Mouse (Mus musculus): ENCODE data around the gene Pop7. TPM values are rescaled to one million over a fixed set of nuclear protein-coding genes. Genes with fewer than 3 reads are reported as not detected.

The Pop7 gene
- polyA plus RNA-seq, 1 experiment from 2014 or later = 87.0 TPM

DNA sequence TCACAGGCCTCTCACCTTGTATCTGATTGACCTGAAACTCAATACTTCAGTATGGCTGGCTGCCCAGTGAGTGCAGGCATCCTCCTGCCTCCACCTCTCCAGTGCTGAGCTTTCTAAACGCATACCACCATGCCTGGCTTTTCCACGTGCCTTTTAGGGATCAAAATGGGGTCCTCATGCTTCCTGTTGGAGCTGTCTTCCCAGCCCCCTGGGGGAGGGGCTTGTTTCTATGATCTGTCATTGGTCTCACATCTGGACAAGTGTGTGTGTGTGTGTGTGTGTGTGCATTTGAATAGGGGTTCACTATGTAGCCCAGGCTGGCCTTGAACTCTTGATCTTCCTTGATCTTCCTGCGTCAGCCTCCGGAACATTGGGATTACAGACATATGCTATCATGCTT lies 35.1 kb upstream of the Pop7 start:
- 58% methylated on average over 4 of the region's 4 CpGs for WGBS
- H3K36me3 ChIP-seq (ENCODE audit: control insufficient read depth, insufficient read depth, low read length) = no peaks in the 10 kb centered on the region
- H3K4me3 ChIP-seq (ENCODE audit: low read length) = no peak overlapping the region
- no peak overlapping the region for H3K27ac ChIP-seq (ENCODE audit: low read depth, low read length)
- peaks cover 10% of the 10 kb centered on the region for H3K4me1 ChIP-seq (ENCODE audit: control insufficient read depth, insufficient read depth, low read depth, low read length)
- no peak overlapping the region for H3K9ac ChIP-seq (ENCODE audit: low read depth, low read length)
- H3K9me3 ChIP-seq (ENCODE audit: control insufficient read depth, low read length) = no peaks in the 10 kb centered on the region
- H3K4me2 ChIP-seq (ENCODE audit: low read length) = no peak overlapping the region
- ATAC-seq = no peak
- no peaks in the 10 kb centered on the region for H3K27me3 ChIP-seq (replicated peaks; ENCODE audit: control insufficient read depth, insufficient read depth, low read length)

DNA sequence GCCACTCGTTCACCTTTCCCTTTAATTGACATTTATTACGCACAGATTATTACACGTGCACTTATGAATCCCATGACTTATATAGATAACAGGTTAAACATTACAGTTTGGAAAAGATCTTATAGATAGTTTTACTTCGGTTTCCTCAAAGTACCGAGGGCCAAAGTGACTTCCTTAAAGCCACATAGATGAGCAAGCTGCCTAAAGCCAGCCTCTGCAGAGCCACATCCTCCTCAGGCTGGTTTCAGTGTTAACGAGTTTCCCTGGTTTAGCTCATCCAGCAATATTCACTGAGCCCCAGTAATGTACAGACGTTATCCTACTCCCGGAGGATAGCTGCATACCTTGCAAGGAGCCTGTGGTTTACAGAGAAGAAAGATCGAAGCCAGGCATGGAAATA lies 33.0 kb upstream of the Pop7 start:
- no peak overlapping the region for H3K4me2 ChIP-seq (ENCODE audit: low read length)
- H3K27ac ChIP-seq (ENCODE audit: low read depth, low read length) = no peak overlapping the region
- peaks cover 12% of the 10 kb centered on the region for H3K4me1 ChIP-seq (ENCODE audit: control insufficient read depth, insufficient read depth, low read depth, low read length)
- 88% methylated on average over 9 of the region's 9 CpGs for WGBS
- no peaks in the 10 kb centered on the region for H3K27me3 ChIP-seq (replicated peaks; ENCODE audit: control insufficient read depth, insufficient read depth, low read length)
- no peak overlapping the region for H3K4me3 ChIP-seq (ENCODE audit: low read length)
- no peak overlapping the region for H3K9ac ChIP-seq (ENCODE audit: low read depth, low read length)
- H3K36me3 ChIP-seq (ENCODE audit: control insufficient read depth, insufficient read depth, low read length) = no peaks in the 10 kb centered on the region
- no peaks in the 10 kb centered on the region for H3K9me3 ChIP-seq (ENCODE audit: control insufficient read depth, low read length)
- no peak for ATAC-seq

DNA sequence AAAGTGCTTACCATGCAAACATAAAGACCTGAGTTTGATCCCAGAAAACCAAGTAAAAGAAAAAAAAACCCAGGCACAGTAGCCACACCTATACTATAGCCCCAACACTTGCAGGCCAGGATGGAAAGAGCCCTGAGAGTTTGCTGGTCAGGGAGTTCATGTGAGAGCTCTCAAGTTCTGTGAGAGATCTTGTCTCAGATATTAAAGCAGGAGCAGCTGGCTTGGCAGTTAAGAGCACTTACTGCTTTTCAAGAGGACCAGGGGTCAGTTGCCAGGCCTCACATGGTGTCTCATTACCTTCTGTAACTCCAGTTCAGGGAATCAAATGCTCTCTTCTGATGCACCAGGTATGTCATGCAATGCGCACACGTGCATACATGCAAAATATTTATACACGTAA lies 32.4 kb upstream of the Pop7 start:
- no peak overlapping the region for H3K4me2 ChIP-seq (ENCODE audit: low read length)
- H3K27me3 ChIP-seq (replicated peaks; ENCODE audit: control insufficient read depth, insufficient read depth, low read length) = no peaks in the 10 kb centered on the region
- no peak overlapping the region for H3K9ac ChIP-seq (ENCODE audit: low read depth, low read length)
- H3K36me3 ChIP-seq (ENCODE audit: control insufficient read depth, insufficient read depth, low read length) = no peaks in the 10 kb centered on the region
- H3K9me3 ChIP-seq (ENCODE audit: control insufficient read depth, low read length) = no peaks in the 10 kb centered on the region
- no peak overlapping the region for H3K27ac ChIP-seq (ENCODE audit: low read depth, low read length)
- peaks cover 18% of the 10 kb centered on the region for H3K4me1 ChIP-seq (ENCODE audit: control insufficient read depth, insufficient read depth, low read depth, low read length)
- ATAC-seq = no peak
- no peak overlapping the region for H3K4me3 ChIP-seq (ENCODE audit: low read length)
- 91% methylated on average over 3 of the region's 3 CpGs for WGBS

DNA sequence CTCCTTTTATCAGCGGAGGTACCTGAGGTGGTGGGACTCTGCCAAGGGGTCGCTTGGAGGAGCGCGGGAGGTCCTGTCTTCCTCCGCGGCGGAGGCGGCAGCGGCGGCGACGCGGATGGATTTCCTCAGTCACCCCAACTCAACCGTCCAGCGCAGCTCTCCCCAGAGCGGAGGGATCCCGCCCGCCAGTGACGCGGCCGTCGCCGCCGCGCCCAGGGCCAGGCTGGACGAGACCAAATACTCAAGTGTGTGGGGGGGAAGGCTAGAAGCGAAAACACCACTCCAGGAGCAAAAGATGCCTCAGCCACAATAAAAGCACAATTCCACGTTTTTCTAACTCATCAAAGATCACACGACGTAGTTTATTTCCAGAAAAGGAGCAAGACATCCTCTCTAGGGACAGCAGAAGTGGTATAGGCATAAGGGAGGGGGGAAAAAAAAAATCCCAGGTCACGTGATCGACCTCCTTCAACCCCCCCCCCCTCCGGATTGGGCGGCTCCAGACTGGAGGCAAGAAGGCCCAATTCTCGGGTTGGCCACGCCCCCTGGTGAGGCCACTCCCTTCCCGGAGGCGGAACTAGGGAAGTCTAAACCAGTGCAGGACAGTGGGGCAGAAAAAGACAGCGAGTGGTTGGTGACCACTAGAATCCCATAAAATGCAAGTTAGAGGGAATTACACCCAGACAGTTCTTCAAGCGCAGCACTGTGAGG lies 31.0 kb upstream of the Pop7 start, which contains the start of the genes Epo and Gnb2:
Epo (minus strand) TSS at position 126 of the 711 bp plus-strand sequence.
Gnb2 (minus strand) TSS at position 394 of the 711 bp plus-strand sequence.
- H3K9ac ChIP-seq (ENCODE audit: low read depth, low read length) = peak within 1 kb of the TSS; percentile 98
- peak within 1 kb of the TSS; percentile 69 for H3K4me2 ChIP-seq (ENCODE audit: low read length)
- peaks cover 22% of the 10 kb centered on the region for H3K4me1 ChIP-seq (ENCODE audit: control insufficient read depth, insufficient read depth, low read depth, low read length)
- peaks cover 10% of the 10 kb centered on the region for H3K36me3 ChIP-seq (ENCODE audit: control insufficient read depth, insufficient read depth, low read length)
- no peaks in the 10 kb centered on the region for H3K9me3 ChIP-seq (ENCODE audit: control insufficient read depth, low read length)
- 0% methylated on average over 24 of the region's 40 CpGs for WGBS
- H3K27me3 ChIP-seq (replicated peaks; ENCODE audit: control insufficient read depth, insufficient read depth, low read length) = no peaks in the 10 kb centered on the region
- H3K27ac ChIP-seq (ENCODE audit: low read depth, low read length) = peak within 1 kb of the TSS; percentile 97
- H3K4me3 ChIP-seq (ENCODE audit: low read length) = peak within 1 kb of the TSS; percentile 94
- ATAC-seq = peak; percentile 74

DNA sequence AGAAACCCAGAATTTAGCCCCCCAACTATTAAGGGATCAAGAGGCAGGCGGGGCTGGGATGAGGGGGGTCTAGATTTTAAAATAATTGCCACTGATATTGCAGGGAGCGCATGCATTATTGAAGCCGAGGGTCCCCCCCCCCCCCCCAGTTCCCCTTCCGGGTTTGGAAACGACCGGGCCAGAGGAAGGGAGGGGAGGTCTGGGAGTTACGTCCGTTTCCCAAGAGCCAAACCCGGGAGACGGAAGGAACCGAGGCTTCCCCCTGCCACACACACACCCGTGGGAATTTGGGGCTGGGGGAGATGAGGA lies 30.4 kb upstream of the Pop7 start:
- Histone ChIP-seq H3K4me1 (ENCODE audit: control insufficient read depth, insufficient read depth, low read depth, low read length) (peaks cover 23% of the 10 kb centered on the region), H3K27ac (ENCODE audit: low read depth, low read length) (peak overlapping the region; percentile 97), H3K4me2 (ENCODE audit: low read length) (peak overlapping the region; percentile 69), H3K27me3 (replicated peaks; ENCODE audit: control insufficient read depth, insufficient read depth, low read length) (no peaks in the 10 kb centered on the region), H3K9ac (ENCODE audit: low read depth, low read length) (peak overlapping the region; percentile 98), H3K4me3 (ENCODE audit: low read length) (peak overlapping the region; percentile 94), H3K9me3 (ENCODE audit: control insufficient read depth, low read length) (no peaks in the 10 kb centered on the region), H3K36me3 (ENCODE audit: control insufficient read depth, insufficient read depth, low read length) (peaks cover 15% of the 10 kb centered on the region)
- 0% methylated on average over 9 of the region's 12 CpGs for WGBS
- peak; percentile 12 for ATAC-seq

DNA sequence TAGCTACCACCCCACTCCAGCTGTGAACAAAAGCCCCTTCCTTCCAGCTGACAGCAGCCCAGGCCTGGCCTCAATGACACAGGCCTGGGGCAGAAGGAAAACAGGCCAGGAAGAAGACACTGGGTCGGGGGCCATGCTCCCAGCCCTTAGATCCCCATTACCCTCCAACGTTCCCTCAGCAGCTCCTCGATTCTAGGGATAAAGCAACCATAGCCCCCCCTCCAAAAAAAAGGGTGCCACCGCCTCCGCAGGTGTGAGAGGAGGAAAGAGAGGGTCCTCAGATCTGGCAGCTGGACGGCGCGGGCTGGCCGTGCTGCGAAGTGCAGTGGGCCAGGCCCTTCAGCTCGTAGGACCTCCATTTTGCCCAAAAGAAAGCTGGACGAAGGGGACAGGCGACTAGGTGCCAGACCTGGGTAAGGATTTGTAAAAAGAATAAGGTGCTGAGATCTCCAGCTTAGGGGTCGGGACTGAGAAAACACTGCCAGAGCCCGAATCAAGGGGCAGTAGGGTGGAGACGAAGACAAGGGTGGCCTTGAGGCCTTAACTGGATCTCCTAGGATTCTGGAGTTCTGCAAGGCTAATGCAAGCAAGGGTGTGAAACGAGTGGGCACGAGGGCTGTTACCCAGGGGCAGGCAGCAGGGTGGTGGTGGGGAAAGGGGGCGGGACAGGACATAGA lies 30.0 kb upstream of the Pop7 start:
- Histone ChIP-seq H3K4me3 (ENCODE audit: low read length) (peak overlapping the region; percentile 94), H3K9ac (ENCODE audit: low read depth, low read length) (peak overlapping the region; percentile 98), H3K4me1 (ENCODE audit: control insufficient read depth, insufficient read depth, low read depth, low read length) (peaks cover 23% of the 10 kb centered on the region), H3K9me3 (ENCODE audit: control insufficient read depth, low read length) (no peaks in the 10 kb centered on the region), H3K27me3 (replicated peaks; ENCODE audit: control insufficient read depth, insufficient read depth, low read length) (no peaks in the 10 kb centered on the region), H3K27ac (ENCODE audit: low read depth, low read length) (peak overlapping the region; percentile 97), H3K36me3 (ENCODE audit: control insufficient read depth, insufficient read depth, low read length) (peaks cover 20% of the 10 kb centered on the region), H3K4me2 (ENCODE audit: low read length) (peak overlapping the region; percentile 69)
- WGBS = 0% methylated on average over 19 of the region's 19 CpGs
- ATAC-seq = no peak; the same call in 1 of the 2 replicates

DNA sequence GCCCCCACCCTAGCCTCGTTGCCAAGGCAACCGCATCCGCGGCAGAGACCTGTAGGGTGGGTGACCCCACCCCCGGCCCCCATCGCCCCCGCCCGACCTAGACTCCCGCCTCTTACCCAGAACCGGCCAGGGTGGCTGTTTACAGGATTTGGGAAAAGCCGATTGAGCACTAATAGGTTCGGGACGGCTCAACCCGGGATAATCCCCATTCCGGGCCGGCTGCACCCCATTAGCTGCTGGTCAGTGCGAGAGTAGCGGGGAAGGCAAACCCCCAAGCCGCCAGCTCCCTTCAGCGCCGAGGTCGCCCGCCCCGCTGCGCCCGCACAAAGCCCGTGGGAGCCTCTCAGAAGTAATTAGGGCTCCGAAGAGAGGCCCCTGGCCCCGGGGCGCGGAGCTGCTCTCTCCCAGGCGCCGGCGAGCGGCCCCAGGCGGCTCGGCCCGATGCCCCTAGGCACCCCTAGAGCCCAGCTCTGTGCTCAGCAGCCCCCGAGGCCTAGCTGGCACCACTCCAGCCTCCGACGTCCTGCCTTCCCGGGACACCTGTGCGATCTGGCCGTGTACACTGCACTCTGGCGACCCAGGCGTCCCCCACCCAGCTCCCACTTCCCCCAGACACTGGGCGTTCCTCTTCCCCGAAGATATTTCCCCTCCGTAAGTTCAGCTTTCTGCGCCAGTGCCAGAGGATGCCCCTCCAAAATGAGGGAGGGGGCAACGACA lies 29.3 kb upstream of the Pop7 start:
- Histone ChIP-seq H3K4me2 (ENCODE audit: low read length) (peak overlapping the region; percentile 69), H3K9ac (ENCODE audit: low read depth, low read length) (peak overlapping the region; percentile 98), H3K9me3 (ENCODE audit: control insufficient read depth, low read length) (no peaks in the 10 kb centered on the region), H3K27me3 (replicated peaks; ENCODE audit: control insufficient read depth, insufficient read depth, low read length) (no peaks in the 10 kb centered on the region), H3K27ac (ENCODE audit: low read depth, low read length) (peak overlapping the region; percentile 97), H3K36me3 (ENCODE audit: control insufficient read depth, insufficient read depth, low read length) (peaks cover 22% of the 10 kb centered on the region), H3K4me3 (ENCODE audit: low read length) (peak overlapping the region; percentile 94), H3K4me1 (ENCODE audit: control insufficient read depth, insufficient read depth, low read depth, low read length) (peaks cover 23% of the 10 kb centered on the region)
- under 1% methylated on average over 42 of the region's 51 CpGs for WGBS
- ATAC-seq = peak; percentile 4; the same call in 1 of the 2 replicates

DNA sequence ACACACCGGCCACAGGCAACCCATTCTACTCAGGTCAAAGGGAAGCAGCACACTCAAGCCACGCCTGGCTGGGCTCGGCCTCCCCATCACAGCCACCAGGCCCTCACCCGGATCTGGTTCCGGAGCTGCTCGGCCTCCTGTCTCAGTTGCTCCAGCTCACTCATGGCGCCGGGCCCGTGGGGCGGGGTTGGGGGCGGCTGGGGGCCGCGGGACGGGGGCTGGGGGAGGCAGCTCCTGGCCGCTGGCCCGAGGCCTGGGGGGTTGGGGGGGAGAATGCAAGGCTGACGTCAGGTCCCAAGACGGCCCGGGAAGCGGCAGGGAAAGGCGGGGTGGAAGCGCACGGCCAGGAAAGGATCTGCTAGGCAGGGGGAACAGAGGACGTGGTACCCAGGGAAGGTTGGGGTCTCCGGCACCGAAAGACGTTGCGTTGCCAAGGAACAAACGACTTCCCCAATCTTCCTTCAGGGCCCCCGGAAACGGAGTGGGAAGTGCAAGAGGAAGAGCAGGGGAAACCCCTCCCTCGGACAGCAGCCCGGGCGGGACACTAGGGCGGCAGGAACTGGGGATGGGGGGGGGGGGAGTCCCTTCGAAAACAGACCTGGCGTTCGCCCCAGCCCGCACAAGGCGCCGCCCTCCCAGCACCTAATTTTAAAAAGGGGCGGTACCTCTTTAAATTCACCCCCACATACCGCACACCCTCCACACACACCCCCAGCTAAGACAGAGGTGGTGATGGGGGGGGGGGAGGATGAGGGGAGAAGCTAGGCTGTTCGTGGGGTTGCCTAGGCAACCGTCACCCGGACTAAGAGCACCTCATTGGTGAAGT lies 28.5 kb upstream of the Pop7 start:
- peak overlapping the region; percentile 69 for H3K4me2 ChIP-seq (ENCODE audit: low read length)
- H3K9ac ChIP-seq (ENCODE audit: low read depth, low read length) = peak overlapping the region; percentile 98
- peaks cover 23% of the 10 kb centered on the region for H3K36me3 ChIP-seq (ENCODE audit: control insufficient read depth, insufficient read depth, low read length)
- ATAC-seq = peak; percentile 45
- peak overlapping the region; percentile 97 for H3K27ac ChIP-seq (ENCODE audit: low read depth, low read length)
- peaks cover 28% of the 10 kb centered on the region for H3K4me1 ChIP-seq (ENCODE audit: control insufficient read depth, insufficient read depth, low read depth, low read length)
- peak overlapping the region; percentile 94 for H3K4me3 ChIP-seq (ENCODE audit: low read length)
- H3K9me3 ChIP-seq (ENCODE audit: control insufficient read depth, low read length) = no peaks in the 10 kb centered on the region
- WGBS = under 1% methylated on average over 40 of the region's 46 CpGs
- H3K27me3 ChIP-seq (replicated peaks; ENCODE audit: control insufficient read depth, insufficient read depth, low read length) = no peaks in the 10 kb centered on the region
